Mouse (Mus musculus): Measurements from ENCODE around the gene Rbfox3. TPM values are rescaled to one million over a fixed set of nuclear protein-coding genes. Genes with fewer than 3 reads are reported as not detected.
A peak's percentile ranks its signal among the peaks of the same experiment; 100 is the strongest.

The Rbfox3 gene
- total and polyA plus RNA-seq, 2 experiments from 2014 or later: 60.3 to 73.3 TPM

GRCm38 (mm10) chr11:118473842-118474500 is 437.4 kb downstream of the Rbfox3 start:
- DNase-seq (ENCODE audit: low spot score) (no peak), ATAC-seq (ENCODE audit: low FRiP score) (no peak)
- Histone ChIP-seq H3K4me2 (ENCODE audit: low read depth, low read length, poor library complexity, severe bottlenecking) (no peak overlapping the region), H3K27me3 (ENCODE audit: insufficient read depth, low read length) (no peaks in the 10 kb centered on the region), H3K4me1 (ENCODE audit: insufficient read depth, low read length) (no peaks in the 10 kb centered on the region), H3K9me3 (ENCODE audit: low read length) (no peaks in the 10 kb centered on the region), H3K27ac (ENCODE audit: low read depth, low read length) (no peak overlapping the region), H3K9ac (replicated peaks; ENCODE audit: low read length, poor library complexity, severe bottlenecking) (no peak overlapping the region), H3K36me3 (ENCODE audit: insufficient read depth, low read length) (no peaks in the 10 kb centered on the region), H3K4me3 (ENCODE audit: low read depth, low read length) (no peak overlapping the region)
- no peak for TF ChIP-seq CTCF (IDR thresholded peaks at IDR 0.05)
- 84% methylated on average over 6 of the region's 6 CpGs for WGBS

DNA sequence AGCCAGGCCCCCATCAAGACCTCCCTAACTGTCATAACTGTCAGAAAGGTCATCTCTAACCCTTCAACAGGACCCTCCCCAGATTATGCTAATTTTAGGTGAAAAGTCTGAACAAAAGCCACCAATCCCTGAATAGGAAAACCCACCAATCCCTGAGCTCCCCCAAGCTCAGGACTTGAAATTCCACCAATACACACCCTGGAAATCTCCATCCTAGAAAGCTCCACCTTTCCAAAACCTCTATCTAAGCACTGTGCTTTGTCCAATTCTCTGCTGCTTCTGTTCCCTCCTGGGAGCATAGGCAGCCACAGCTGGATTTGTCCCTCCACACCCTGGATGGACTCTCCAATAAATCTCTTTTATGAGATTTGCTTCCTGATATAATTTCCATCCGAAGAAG is 438.2 kb downstream of the Rbfox3 start:
- 94% methylated on average over 1 of the region's 1 CpGs for WGBS
- DNase-seq (ENCODE audit: low spot score) (no peak), ATAC-seq (ENCODE audit: low FRiP score) (no peak)
- no peaks in the 10 kb centered on the region for H3K9me3 ChIP-seq (ENCODE audit: low read length)
- no peak overlapping the region for H3K4me3 ChIP-seq (ENCODE audit: low read depth, low read length)
- H3K9ac ChIP-seq (replicated peaks; ENCODE audit: low read length, poor library complexity, severe bottlenecking): no peak overlapping the region
- no peak for TF ChIP-seq CTCF (IDR thresholded peaks at IDR 0.05)
- no peak overlapping the region for H3K4me2 ChIP-seq (ENCODE audit: low read depth, low read length, poor library complexity, severe bottlenecking)
- no peaks in the 10 kb centered on the region for H3K36me3 ChIP-seq (ENCODE audit: insufficient read depth, low read length)
- no peaks in the 10 kb centered on the region for H3K27me3 ChIP-seq (ENCODE audit: insufficient read depth, low read length)
- no peaks in the 10 kb centered on the region for H3K4me1 ChIP-seq (ENCODE audit: insufficient read depth, low read length)
- no peak overlapping the region for H3K27ac ChIP-seq (ENCODE audit: low read depth, low read length)

DNA sequence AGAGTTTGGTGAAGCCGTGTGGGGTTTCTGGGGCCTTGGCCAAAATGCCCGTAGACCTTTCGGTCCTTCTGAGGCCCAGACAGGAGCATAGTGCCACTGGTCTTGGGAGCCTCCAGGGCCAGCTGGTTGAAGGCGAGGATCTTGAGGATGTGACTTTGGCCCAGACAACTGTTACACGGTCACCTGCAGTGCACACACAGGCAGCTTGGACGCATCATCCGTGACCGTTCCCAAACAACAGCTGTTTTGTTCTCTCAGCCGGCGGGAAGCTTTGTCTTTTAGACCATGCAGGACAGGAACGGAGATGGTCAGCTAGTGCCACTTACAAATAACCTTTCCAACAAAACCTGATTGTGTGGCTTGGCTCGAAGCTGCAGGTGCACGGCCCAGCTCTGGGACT is 439.7 kb downstream of the Rbfox3 start:
- Histone ChIP-seq H3K36me3 (ENCODE audit: insufficient read depth, low read length) (no peaks in the 10 kb centered on the region), H3K4me3 (ENCODE audit: low read depth, low read length) (no peak overlapping the region), H3K4me2 (ENCODE audit: low read depth, low read length, poor library complexity, severe bottlenecking) (no peak overlapping the region), H3K27me3 (ENCODE audit: insufficient read depth, low read length) (no peaks in the 10 kb centered on the region), H3K4me1 (ENCODE audit: insufficient read depth, low read length) (no peaks in the 10 kb centered on the region), H3K9ac (replicated peaks; ENCODE audit: low read length, poor library complexity, severe bottlenecking) (no peak overlapping the region), H3K9me3 (ENCODE audit: low read length) (no peaks in the 10 kb centered on the region), H3K27ac (ENCODE audit: low read depth, low read length) (no peak overlapping the region)
- 65% methylated on average over 13 of the region's 13 CpGs for WGBS
- ATAC-seq (ENCODE audit: low FRiP score) (no peak), DNase-seq (ENCODE audit: low spot score) (no peak)
- no peak for TF ChIP-seq CTCF (IDR thresholded peaks at IDR 0.05)

DNA sequence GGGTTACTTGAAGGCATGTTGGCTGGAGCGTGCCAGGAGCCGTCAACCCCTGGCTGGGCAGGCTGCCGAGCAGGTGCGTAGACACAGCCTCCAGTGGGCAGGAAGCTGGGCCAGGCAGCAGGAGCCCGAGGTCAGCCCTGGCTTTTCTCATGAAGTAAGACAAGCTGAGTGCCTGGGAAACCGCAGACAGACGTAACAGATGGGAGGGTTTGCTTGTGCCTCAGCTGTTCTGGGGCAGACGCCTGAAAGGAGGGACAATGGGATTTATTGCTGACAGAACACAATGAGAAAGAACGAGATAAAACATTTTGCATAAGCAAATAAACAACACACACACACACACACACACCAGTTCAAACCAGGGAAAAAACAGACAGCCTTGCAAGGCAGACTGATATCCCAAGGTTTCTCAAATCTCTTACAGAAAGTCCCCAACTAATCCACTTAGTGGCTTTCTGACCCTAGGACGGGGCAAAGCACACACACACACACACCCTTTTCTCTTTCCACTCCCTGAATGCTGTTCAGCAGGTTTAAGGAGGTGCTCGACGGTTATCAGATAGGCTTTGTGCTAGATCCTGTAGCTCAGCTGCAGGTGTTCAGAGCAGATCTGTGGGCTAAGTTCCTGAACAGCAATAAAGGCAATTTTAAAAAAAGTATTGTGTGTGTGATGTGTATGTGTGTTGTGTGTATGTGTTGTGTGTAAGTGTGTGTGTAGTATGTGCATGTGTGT is 441.0 kb downstream of the Rbfox3 start:
- H3K9ac ChIP-seq (replicated peaks; ENCODE audit: low read length, poor library complexity, severe bottlenecking): no peak overlapping the region
- no peaks in the 10 kb centered on the region for H3K4me1 ChIP-seq (ENCODE audit: insufficient read depth, low read length)
- TF ChIP-seq CTCF (IDR thresholded peaks at IDR 0.05): no peak
- no peaks in the 10 kb centered on the region for H3K36me3 ChIP-seq (ENCODE audit: insufficient read depth, low read length)
- H3K4me2 ChIP-seq (ENCODE audit: low read depth, low read length, poor library complexity, severe bottlenecking): no peak overlapping the region
- no peaks in the 10 kb centered on the region for H3K27me3 ChIP-seq (ENCODE audit: insufficient read depth, low read length)
- whole genome bisulfite sequencing: 22% methylated on average over 12 of the region's 12 CpGs
- H3K27ac ChIP-seq (ENCODE audit: low read depth, low read length): no peak overlapping the region
- H3K9me3 ChIP-seq (ENCODE audit: low read length): no peaks in the 10 kb centered on the region
- no peak overlapping the region for H3K4me3 ChIP-seq (ENCODE audit: low read depth, low read length)
- DNase-seq (ENCODE audit: low spot score): peak; percentile 53
- ATAC-seq (ENCODE audit: low FRiP score): no peak

DNA sequence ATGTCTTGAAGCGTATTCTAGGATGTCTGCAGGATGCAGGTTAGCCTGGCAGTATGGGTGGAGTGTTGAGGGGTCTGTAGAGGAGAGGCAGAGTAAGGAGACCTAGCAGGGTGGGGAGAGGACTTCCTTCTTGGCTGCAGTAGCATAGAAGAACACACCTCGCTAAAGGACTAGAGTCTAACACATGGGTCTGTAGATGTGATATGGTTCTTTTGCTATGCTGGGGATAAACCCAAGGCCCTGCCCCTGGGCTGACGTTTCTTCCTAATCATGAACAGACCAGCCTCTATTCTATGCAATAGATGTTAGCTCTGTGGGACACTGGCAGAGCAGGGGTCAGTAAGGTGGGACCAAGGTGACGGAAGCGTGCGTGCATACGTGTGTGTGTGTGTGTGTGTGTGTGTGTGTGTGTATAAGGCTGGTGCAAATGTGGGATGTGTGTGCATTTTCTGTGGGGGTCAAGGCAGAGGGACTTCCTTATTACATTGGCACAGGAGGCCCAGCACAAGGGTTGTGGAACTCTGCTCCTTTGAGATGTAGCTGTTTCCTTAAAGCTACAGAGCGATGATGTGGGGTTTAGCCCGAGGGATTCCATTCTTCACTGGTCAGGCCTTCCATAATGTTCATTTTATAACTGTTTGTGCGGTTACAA is 441.8 kb downstream of the Rbfox3 start:
- WGBS: 86% methylated on average over 10 of the region's 10 CpGs
- ATAC-seq (ENCODE audit: low FRiP score): no peak
- H3K36me3 ChIP-seq (ENCODE audit: insufficient read depth, low read length): no peaks in the 10 kb centered on the region

More for the DNA sequence above, 441.8 kb downstream of the Rbfox3 start:
- H3K27ac ChIP-seq (ENCODE audit: low read depth, low read length): no peak overlapping the region
- H3K9ac ChIP-seq (replicated peaks; ENCODE audit: low read length, poor library complexity, severe bottlenecking): no peak overlapping the region
- H3K9me3 ChIP-seq (ENCODE audit: low read length): no peaks in the 10 kb centered on the region
- no peak for TF ChIP-seq CTCF (IDR thresholded peaks at IDR 0.05)
- no peaks in the 10 kb centered on the region for H3K4me1 ChIP-seq (ENCODE audit: insufficient read depth, low read length)
- H3K27me3 ChIP-seq (ENCODE audit: insufficient read depth, low read length): no peaks in the 10 kb centered on the region
- no peak for DNase-seq (ENCODE audit: low spot score)
- H3K4me2 ChIP-seq (ENCODE audit: low read depth, low read length, poor library complexity, severe bottlenecking): no peak overlapping the region
- no peak overlapping the region for H3K4me3 ChIP-seq (ENCODE audit: low read depth, low read length)
